Mouse (Mus musculus) liver, embryonic 14.5 days (tissue): ENCODE results near the gene Itga7.

Experiments
- CTCF ChIP-seq: IDR thresholded peaks from 2 replicates; pipeline ENCODE4 v1.5.1; 2016; ENCODE audit warnings: antibody characterized with exemption, low read depth, control low read depth
- EP300 ChIP-seq: IDR thresholded peaks from 2 replicates; pipeline ENCODE4 v1.6.1; 2016; ENCODE audit warnings: antibody characterized with exemption, low read depth

DNA sequence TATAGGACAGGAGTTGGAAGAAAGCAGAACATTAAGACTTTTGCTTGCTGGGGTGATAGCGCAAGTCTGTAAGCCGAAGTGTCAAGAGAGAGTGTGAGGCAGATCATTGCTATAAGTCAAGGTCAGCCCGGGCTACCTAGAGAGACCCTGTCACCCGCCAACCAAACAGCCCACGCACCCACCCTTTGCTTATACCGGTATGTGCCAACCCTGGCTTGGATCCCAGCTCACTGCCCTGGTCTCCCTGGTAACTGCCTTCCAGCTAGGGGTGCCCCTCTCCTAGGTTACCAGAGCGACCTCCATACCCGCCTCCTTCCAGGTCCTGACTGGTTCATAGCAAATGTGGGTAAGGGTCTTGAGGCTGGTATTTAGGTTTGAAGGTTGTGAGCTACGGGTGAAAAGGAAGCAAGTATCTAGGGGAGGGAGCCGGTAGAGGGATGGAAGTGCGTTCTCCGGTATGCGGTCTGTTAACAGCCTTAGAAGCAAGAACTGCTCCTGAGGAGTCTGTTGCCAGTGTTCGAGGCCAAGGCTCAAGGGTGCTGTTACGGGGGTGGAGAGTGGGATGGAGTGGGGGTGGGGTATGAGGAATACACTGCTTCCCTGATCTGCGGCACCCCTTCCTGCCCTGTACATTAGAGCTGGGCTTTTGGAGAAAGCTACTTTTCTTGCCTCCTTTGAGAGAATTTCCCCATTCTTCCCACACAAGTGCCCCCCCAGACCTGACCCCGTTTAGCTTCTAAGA lies 37.5 kb upstream of the Itga7 start:
- TF ChIP-seq CTCF: no peak
- TF ChIP-seq EP300: no peak
